Mouse (Mus musculus) regulatory T cell (primary cell): ENCODE data around the gene Oxt.

Experiments
- in situ Hi-C: fragments of 300-600 bp; cut with MboI, MseI; formaldehyde crosslinking; loops from one replicate; pipeline ENCODE4 v1.15.1; 2025; ENCODE audit warnings: high pct_unique_total_duplicates

The Oxt gene

GRCm38 (mm10) chr2:130577632-130578031 lies 1.7 kb downstream of the Oxt start:
- in situ Hi-C loops, result loop anchor here (10.0 kb wide), 1 partner anchor 293 kb away; the partner anchor contains the start of gene Idh3b

GRCm38 (mm10) chr2:130578148-130578547 lies 2.2 kb downstream of the Oxt start:
- in situ Hi-C loops, result loop anchor here (10.0 kb wide), 1 partner anchor 293 kb away; the partner anchor contains the start of gene Idh3b

GRCm38 (mm10) chr2:130579791-130580190 lies 3.8 kb downstream of the Oxt start:
- in situ Hi-C loops, result loop anchor here (10.0 kb wide), 1 partner anchor 295 kb away; the partner anchor contains the start of gene Idh3b

GRCm38 (mm10) chr2:130581201-130581600 lies 5.2 kb downstream of the Oxt start:
- in situ Hi-C loops, result no loop called here

- in situ Hi-C loops, result no loop called here
Observed at GRCm38 (mm10) chr2:130582552-130582951, 6.6 kb downstream of the Oxt start, which contains the start of gene Avp. Gene Avp, minus strand, starts transcription at chr2:130582554.

GRCm38 (mm10) chr2:130583902-130584560 lies 8.1 kb downstream of the Oxt start:
- in situ Hi-C loops, result no loop called here

GRCm38 (mm10) chr2:130586016-130586415 lies 10.0 kb downstream of the Oxt start:
- in situ Hi-C loops, result no loop called here

- in situ Hi-C loops, result no loop called here
Observed at GRCm38 (mm10) chr2:130588373-130588772, 12.4 kb downstream of the Oxt start.

GRCm38 (mm10) chr2:130589157-130589556 lies 13.2 kb downstream of the Oxt start:
- in situ Hi-C loops, result no loop called here

- in situ Hi-C loops, result no loop called here
Observed at GRCm38 (mm10) chr2:130589761-130590160, 13.8 kb downstream of the Oxt start.

- in situ Hi-C loops, result no loop called here
Observed at GRCm38 (mm10) chr2:130591016-130591415, 15.0 kb downstream of the Oxt start.

GRCm38 (mm10) chr2:130595596-130595995 lies 19.6 kb downstream of the Oxt start:
- in situ Hi-C loops, result no loop called here

- in situ Hi-C loops, result no loop called here
Observed at GRCm38 (mm10) chr2:130597601-130598010, 21.6 kb downstream of the Oxt start.

- in situ Hi-C loops, result no loop called here
Observed at GRCm38 (mm10) chr2:130598399-130598798, 22.4 kb downstream of the Oxt start.

- in situ Hi-C loops, result no loop called here
Observed at GRCm38 (mm10) chr2:130602195-130602594, 26.2 kb downstream of the Oxt start.

- in situ Hi-C loops, result no loop called here
Observed at GRCm38 (mm10) chr2:130613091-130613490, 37.1 kb downstream of the Oxt start.

- in situ Hi-C loops, result no loop called here
Observed at GRCm38 (mm10) chr2:130618972-130619371, 43.0 kb downstream of the Oxt start.
